Mouse (Mus musculus) limb, embryonic 14.5 days (tissue): ENCODE measurements around the gene Rbm12. TPM values are rescaled to one million over a fixed set of nuclear protein-coding genes. Genes with fewer than 3 reads are reported as not detected.

Experiments used
- ATAC-seq: fragments of 200-750 bp; cut with Nextera tagmentation; 2 replicates; pipeline ENCODE4 v1.8.0; 2017; ENCODE audit warnings: low read depth, moderate number of reproducible peaks, moderate TSS enrichment; ENCODE audit not compliant: low FRiP score
- DNase-seq: peaks from one replicate; pipeline ENCODE4 v3.0.0-alpha.2; 2015; ENCODE audit warnings: low spot score
- H3K27ac ChIP-seq: fragments of 300-500 bp; sonication (generic); replicated peaks from 2 replicates; pipeline ENCODE4 v1.5.1; 2014; ENCODE audit warnings: low read depth, mild to moderate bottlenecking, low read length, moderate library complexity, mixed read lengths
- H3K27me3 ChIP-seq: fragments of 300-500 bp; sonication (generic); 2 replicates; pipeline ENCODE4 v1.6.1; 2014; ENCODE audit warnings: low read length, mixed read lengths; ENCODE audit not compliant: control insufficient read depth, insufficient read depth
- H3K36me3 ChIP-seq: fragments of 300-500 bp; sonication (generic); 2 replicates; pipeline ENCODE4 v1.6.1; 2014; ENCODE audit warnings: mild to moderate bottlenecking, low read length, moderate library complexity, mixed read lengths; ENCODE audit not compliant: control insufficient read depth, insufficient read depth
- H3K4me1 ChIP-seq: fragments of 300-500 bp; sonication (generic); 2 replicates; pipeline ENCODE4 v1.6.1; 2014; ENCODE audit warnings: antibody characterized with exemption, low read length, mixed read lengths; ENCODE audit not compliant: control insufficient read depth, insufficient read depth
- H3K4me2 ChIP-seq: fragments of 300-500 bp; sonication (generic); replicated peaks from 2 replicates; pipeline ENCODE4 v1.6.1; 2014; ENCODE audit warnings: low read depth, mild to moderate bottlenecking, low read length, moderate library complexity; ENCODE audit not compliant: severe bottlenecking
- H3K4me3 ChIP-seq: fragments of 300-500 bp; sonication (generic); replicated peaks from 2 replicates; pipeline ENCODE4 v1.5.1; 2014; ENCODE audit warnings: low read length
- H3K9ac ChIP-seq: fragments of 300-500 bp; sonication (generic); 2 replicates; pipeline ENCODE4 v1.6.1; 2014; ENCODE audit warnings: mild to moderate bottlenecking, low read depth, low read length, moderate library complexity; ENCODE audit not compliant: severe bottlenecking
- H3K9me3 ChIP-seq: fragments of 300-500 bp; sonication (generic); 2 replicates; pipeline ENCODE4 v1.6.1; 2016; ENCODE audit warnings: low read length; ENCODE audit not compliant: control insufficient read depth
- POLR2A ChIP-seq: fragments of 200-500 bp; IDR thresholded peaks from 2 replicates; pipeline ENCODE4 v1.8.0; 2012; ENCODE audit warnings: inconsistent platforms, mild to moderate bottlenecking, moderate library complexity, borderline replicate concordance; ENCODE audit not compliant: insufficient read depth, insufficient read length; ENCODE audit errors: extremely low read depth
- WGBS: fragments of 180-500 bp; shearing (Covaris S2); extraction: QIAGEN DNeasy Blood & Tissue Kit; methylation state at CpG from one replicate; pipeline ENCODE4 v1.1.7; 2014; 5-methylcytosine and 5-hydroxymethylcytosine counted together
- polyA plus RNA-seq, 2 experiments: library from polyadenylated mRNA; depleted of rRNA in 1 of 2; stranded (reverse) in 1 of 2; unstranded in 1 of 2; fragments of >200 nt; fragmentation: Nextera tagmentation in 1 of 2; extraction: Ambion mirVana in 1 of 2; gene quantifications; 2 replicates each; pipeline versions ENCODE4 v1.2.1 to v1.2.3; 2012 to 2014

Gene Rbm12
- polyA plus RNA-seq, 2 experiments, result 28.5 to 30.6 TPM

DNA sequence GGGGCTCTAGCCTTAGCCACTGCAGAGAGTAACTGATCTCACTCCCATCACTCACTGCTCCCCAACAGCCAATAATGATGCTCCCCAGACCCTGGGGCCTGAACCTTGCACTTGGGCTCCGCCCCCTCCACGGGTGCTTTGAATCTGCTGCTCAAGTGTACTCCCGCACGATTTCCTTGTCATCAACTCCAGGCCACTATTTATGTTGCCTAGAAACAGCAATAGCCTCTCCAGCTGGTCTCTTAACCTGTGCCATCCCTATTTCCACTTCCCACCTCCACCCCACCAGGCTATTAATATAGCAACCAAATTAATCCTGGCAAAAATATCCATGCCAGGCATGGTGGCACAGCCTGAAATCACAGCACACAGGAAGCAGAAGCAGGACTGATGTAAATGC is 32.1 kb downstream of the Rbm12 start:
- 38% methylated on average over 4 of the region's 4 CpGs for WGBS
- Histone ChIP-seq H3K4me3 (no peak overlapping the region), H3K27ac (no peak overlapping the region), H3K9me3 (no peaks in the 10 kb centered on the region), H3K36me3 (peaks cover 48% of the 10 kb centered on the region), H3K4me1 (no peaks in the 10 kb centered on the region), H3K9ac (no peak overlapping the region), H3K4me2 (no peak overlapping the region), H3K27me3 (no peaks in the 10 kb centered on the region)
- TF ChIP-seq POLR2A, result no peak
- ATAC-seq (no peak), DNase-seq (no peak)

DNA sequence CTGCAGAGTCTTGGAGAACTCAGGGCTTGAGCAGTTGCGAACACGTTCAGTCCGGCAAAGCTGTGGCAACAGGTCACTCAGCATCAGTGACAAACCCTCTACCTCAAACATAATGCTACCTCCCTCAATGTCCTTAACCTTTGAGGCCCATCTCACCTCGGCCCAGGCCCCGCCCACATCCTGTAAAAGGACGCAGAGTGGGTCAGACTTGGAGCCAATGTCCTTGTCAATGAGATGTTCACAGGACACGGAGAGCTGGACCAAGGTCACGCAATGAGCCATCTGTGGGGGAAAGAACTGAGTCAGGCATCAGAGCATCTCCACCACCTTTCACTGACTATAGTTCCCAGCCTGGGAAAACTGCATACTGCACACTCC is 32.6 kb downstream of the Rbm12 start:
- Histone ChIP-seq H3K27me3 (no peaks in the 10 kb centered on the region), H3K36me3 (peaks cover 53% of the 10 kb centered on the region), H3K4me1 (no peaks in the 10 kb centered on the region), H3K4me2 (no peak overlapping the region), H3K4me3 (no peak overlapping the region), H3K9ac (no peak overlapping the region), H3K27ac (no peak overlapping the region), H3K9me3 (no peaks in the 10 kb centered on the region)
- 88% methylated on average over 8 of the region's 8 CpGs for WGBS
- ATAC-seq, result no peak
- no peak for DNase-seq
- TF ChIP-seq POLR2A, result no peak

DNA sequence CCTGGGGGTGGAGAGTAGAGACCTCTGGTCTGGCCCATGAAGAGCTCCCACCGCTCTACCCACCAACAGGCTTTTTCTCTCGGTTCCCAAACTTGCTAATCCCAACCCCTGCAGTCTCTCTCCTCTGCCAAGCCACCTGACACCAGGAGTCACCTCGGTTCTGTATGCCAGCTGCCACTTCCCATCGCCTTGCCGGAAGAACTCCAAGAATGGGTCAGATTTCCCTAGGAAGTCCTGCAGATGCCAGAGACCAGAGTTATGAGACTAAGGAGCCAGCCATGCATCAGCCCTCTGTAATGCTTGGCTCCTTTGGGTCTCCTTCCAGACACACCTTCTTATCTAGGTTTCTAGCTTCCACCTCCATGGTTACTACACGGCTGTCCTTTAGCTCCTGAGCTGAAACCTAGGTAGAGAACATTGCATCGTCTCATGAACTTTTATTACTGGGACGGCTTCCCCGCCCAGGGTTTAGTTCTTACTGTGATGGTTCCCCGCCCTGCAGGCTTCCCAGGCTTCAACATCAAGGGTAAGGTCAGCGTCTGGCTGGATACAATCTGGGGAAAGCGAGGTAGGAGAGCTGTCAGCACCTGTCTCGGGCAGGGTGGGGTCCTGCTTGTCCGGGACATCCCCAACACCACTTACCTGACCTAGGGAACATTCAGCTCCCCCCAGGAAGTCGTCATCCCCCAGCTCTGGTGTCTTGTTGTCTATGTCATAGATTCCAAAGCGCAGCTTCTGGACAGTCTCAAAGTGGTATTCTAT is 33.2 kb downstream of the Rbm12 start:
- no peak for DNase-seq
- WGBS, result 89% methylated on average over 16 of the region's 16 CpGs
- no peak for ATAC-seq
- H3K4me3 ChIP-seq, result no peak overlapping the region
- no peaks in the 10 kb centered on the region for H3K27me3 ChIP-seq
- no peak overlapping the region for H3K27ac ChIP-seq
- no peaks in the 10 kb centered on the region for H3K9me3 ChIP-seq
- no peak overlapping the region for H3K9ac ChIP-seq
- peaks cover 59% of the 10 kb centered on the region for H3K36me3 ChIP-seq
- no peaks in the 10 kb centered on the region for H3K4me1 ChIP-seq
- no peak overlapping the region for H3K4me2 ChIP-seq
- TF ChIP-seq POLR2A, result no peak

DNA sequence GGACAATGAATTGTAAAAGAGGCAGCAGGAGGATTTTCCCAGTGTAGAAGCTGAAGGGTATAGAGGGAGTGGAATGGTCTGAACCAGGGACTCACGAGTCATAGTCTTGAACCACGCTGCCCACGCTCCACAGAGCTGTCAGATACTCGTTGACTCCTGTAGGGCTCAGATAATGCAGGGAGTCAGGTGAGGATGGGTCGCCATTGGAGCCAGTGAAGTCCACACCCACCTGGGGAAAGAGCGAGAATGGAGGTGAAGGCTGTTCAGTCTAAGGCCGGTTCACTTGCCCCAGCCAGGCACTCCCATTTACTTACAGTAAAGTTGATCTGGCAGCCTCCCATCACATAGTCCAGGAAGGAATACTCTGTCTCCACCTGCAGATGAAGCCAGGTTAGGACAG is 34.3 kb downstream of the Rbm12 start:
- no peak overlapping the region for H3K4me2 ChIP-seq
- H3K4me1 ChIP-seq, result no peaks in the 10 kb centered on the region
- H3K9ac ChIP-seq, result no peak overlapping the region
- 91% methylated on average over 7 of the region's 7 CpGs for WGBS
- ATAC-seq (no peak), DNase-seq (no peak)
- no peak overlapping the region for H3K4me3 ChIP-seq
- TF ChIP-seq POLR2A, result no peak
- peaks cover 70% of the 10 kb centered on the region for H3K36me3 ChIP-seq
- H3K27ac ChIP-seq, result no peak overlapping the region
- H3K27me3 ChIP-seq, result no peaks in the 10 kb centered on the region
- no peaks in the 10 kb centered on the region for H3K9me3 ChIP-seq

DNA sequence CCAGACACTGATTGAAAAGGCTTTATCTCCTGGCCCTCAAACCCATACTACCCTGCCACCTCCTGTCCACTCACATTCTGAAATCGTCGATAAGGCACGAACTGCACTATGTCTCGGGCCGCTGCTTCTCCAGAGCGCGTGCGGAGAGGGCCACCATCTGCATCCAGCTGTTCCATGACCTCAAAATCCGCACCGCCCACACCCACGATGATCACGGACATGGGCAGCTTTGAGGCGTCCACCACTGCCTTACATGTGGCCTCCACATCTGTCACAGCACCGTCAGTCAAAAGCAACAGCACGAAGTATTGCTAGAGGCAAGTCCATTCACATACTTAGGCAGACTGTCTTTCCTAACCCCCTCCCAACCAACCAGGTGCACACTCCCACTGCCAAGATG is 38.1 kb downstream of the Rbm12 start:
- ATAC-seq (no peak), DNase-seq (no peak)
- no peak overlapping the region for H3K4me2 ChIP-seq
- no peak for TF ChIP-seq POLR2A
- H3K4me3 ChIP-seq, result no peak overlapping the region
- H3K27me3 ChIP-seq, result no peaks in the 10 kb centered on the region
- 90% methylated on average over 15 of the region's 15 CpGs for WGBS
- H3K27ac ChIP-seq, result no peak overlapping the region
- no peaks in the 10 kb centered on the region for H3K9me3 ChIP-seq
- no peak overlapping the region for H3K9ac ChIP-seq
- H3K36me3 ChIP-seq, result peaks cover 93% of the 10 kb centered on the region
- H3K4me1 ChIP-seq, result no peaks in the 10 kb centered on the region
